Mouse (Mus musculus) midbrain, embryonic 14.5 days (tissue): ENCODE results near the gene Atp6v1c2. TPM values are rescaled to one million over a fixed set of nuclear protein-coding genes. Genes with fewer than 3 reads are reported as not detected.

Source experiments
- ATAC-seq: fragments of 200-750 bp; cut with Nextera tagmentation; 2 replicates; pipeline ENCODE4 v1.8.0; 2017; ENCODE audit warnings: moderate number of reproducible peaks, moderate library complexity; ENCODE audit not compliant: low FRiP score, low TSS enrichment
- DNase-seq: peaks from one replicate; pipeline ENCODE4 v3.0.0-alpha.2; 2015
- H3K27ac ChIP-seq: fragments of 300-500 bp; sonication (generic); replicated peaks from 2 replicates; pipeline ENCODE4 v1.5.1; 2014; ENCODE audit warnings: mild to moderate bottlenecking, low read depth, low read length, moderate library complexity
- H3K27me3 ChIP-seq: fragments of 300-500 bp; sonication (generic); 2 replicates; pipeline ENCODE4 v1.6.1; 2014; ENCODE audit warnings: low read length, control low read depth, mixed read lengths; ENCODE audit not compliant: control insufficient read depth, insufficient read depth
- H3K36me3 ChIP-seq: fragments of 300-500 bp; sonication (generic); 2 replicates; pipeline ENCODE4 v1.6.1; 2014; ENCODE audit warnings: low read length, control low read depth; ENCODE audit not compliant: control insufficient read depth, insufficient read depth
- H3K4me1 ChIP-seq: fragments of 300-500 bp; sonication (generic); 2 replicates; pipeline ENCODE4 v1.6.1; 2014; ENCODE audit warnings: mild to moderate bottlenecking, antibody characterized with exemption, low read length, control low read depth; ENCODE audit not compliant: control insufficient read depth, insufficient read depth
- H3K4me2 ChIP-seq: fragments of 300-500 bp; sonication (generic); 2 replicates; pipeline ENCODE4 v1.6.1; 2014; ENCODE audit warnings: mild to moderate bottlenecking, low read length, moderate library complexity
- H3K4me3 ChIP-seq: fragments of 300-500 bp; sonication (generic); replicated peaks from 2 replicates; pipeline ENCODE4 v1.5.1; 2014; ENCODE audit warnings: low read depth, low read length
- H3K9ac ChIP-seq: fragments of 300-500 bp; sonication (generic); replicated peaks from 2 replicates; pipeline ENCODE4 v1.6.1; 2014; ENCODE audit warnings: mild to moderate bottlenecking, low read length, moderate library complexity
- H3K9me3 ChIP-seq: fragments of 300-500 bp; sonication (generic); 2 replicates; pipeline ENCODE4 v1.6.1; 2016; ENCODE audit warnings: low read length, control low read depth, mixed read lengths; ENCODE audit not compliant: control insufficient read depth
- WGBS: fragments of 180-500 bp; shearing (Covaris S2); extraction: QIAGEN DNeasy Blood & Tissue Kit; methylation state at CpG from one replicate; pipeline ENCODE4 v1.1.7; 2014; 5-methylcytosine and 5-hydroxymethylcytosine counted together
- polyA plus RNA-seq: library from polyadenylated mRNA; unstranded; fragments of >200 nt; fragmentation: Nextera tagmentation; extraction: Ambion mirVana; gene quantifications from 2 replicates; pipeline ENCODE4 v1.2.1, GENCODE M21; 2014

Gene Atp6v1c2
- polyA plus RNA-seq, 1 experiment from 2014 or later: 0.33 TPM

GRCm38 (mm10) chr12:17256905-17257304, 72.3 kb downstream of the Atp6v1c2 start:
- Histone ChIP-seq H3K27me3 (no peaks in the 10 kb centered on the region; the same call in 1 of the 2 replicates), H3K36me3 (no peaks in the 10 kb centered on the region), H3K4me2 (no peak overlapping the region), H3K4me1 (peaks cover 4% of the 10 kb centered on the region; the same call in 1 of the 2 replicates), H3K9me3 (no peaks in the 10 kb centered on the region), H3K4me3 (no peak overlapping the region), H3K27ac (no peak overlapping the region), H3K9ac (no peak overlapping the region)
- peak; percentile 61; the same call in 1 of the 2 replicates for ATAC-seq
- 2% methylated on average over 10 of the region's 10 CpGs for WGBS
- peak; percentile 90 for DNase-seq

GRCm38 (mm10) chr12:17255602-17256001, 73.6 kb downstream of the Atp6v1c2 start:
- Histone ChIP-seq H3K4me3 (no peak overlapping the region), H3K9me3 (no peaks in the 10 kb centered on the region), H3K4me2 (no peak overlapping the region), H3K27me3 (no peaks in the 10 kb centered on the region; the same call in 1 of the 2 replicates), H3K27ac (no peak overlapping the region), H3K9ac (no peak overlapping the region), H3K36me3 (no peaks in the 10 kb centered on the region), H3K4me1 (peaks cover 4% of the 10 kb centered on the region; the same call in 1 of the 2 replicates)
- WGBS: 88% methylated on average over 6 of the region's 6 CpGs
- peak; percentile 48 for DNase-seq
- no peak for ATAC-seq

GRCm38 (mm10) chr12:17253069-17253468, 76.1 kb downstream of the Atp6v1c2 start:
- H3K4me2 ChIP-seq: peak overlapping the region; percentile 51
- H3K4me3 ChIP-seq: peak overlapping the region; percentile 17; the same call in 1 of the 2 replicates
- H3K4me1 ChIP-seq: peaks cover 4% of the 10 kb centered on the region; the same call in 1 of the 2 replicates
- H3K27me3 ChIP-seq: no peaks in the 10 kb centered on the region; the same call in 1 of the 2 replicates
- H3K9ac ChIP-seq: no peak overlapping the region; the same call in 1 of the 2 replicates
- ATAC-seq: peak; percentile 68
- peak; percentile 89 for DNase-seq
- WGBS: 9% methylated on average over 9 of the region's 9 CpGs
- no peak overlapping the region for H3K27ac ChIP-seq
- no peaks in the 10 kb centered on the region for H3K36me3 ChIP-seq
- H3K9me3 ChIP-seq: no peaks in the 10 kb centered on the region

- Histone ChIP-seq H3K4me1 (peaks cover 4% of the 10 kb centered on the region; the same call in 1 of the 2 replicates), H3K9ac (no peak overlapping the region), H3K36me3 (no peaks in the 10 kb centered on the region), H3K27ac (no peak overlapping the region), H3K4me3 (no peak overlapping the region), H3K9me3 (no peaks in the 10 kb centered on the region), H3K4me2 (no peak overlapping the region), H3K27me3 (no peaks in the 10 kb centered on the region)
- ATAC-seq (no peak), DNase-seq (no peak)
- WGBS: 82% methylated on average over 8 of the region's 8 CpGs
Measured at GRCm38 (mm10) chr12:17250962-17251361, 78.2 kb downstream of the Atp6v1c2 start.

GRCm38 (mm10) chr12:17242041-17242440, 87.1 kb downstream of the Atp6v1c2 start:
- Histone ChIP-seq H3K36me3 (no peaks in the 10 kb centered on the region), H3K27me3 (no peaks in the 10 kb centered on the region), H3K27ac (no peak overlapping the region), H3K4me2 (no peak overlapping the region), H3K4me3 (no peak overlapping the region), H3K9me3 (no peaks in the 10 kb centered on the region), H3K9ac (no peak overlapping the region), H3K4me1 (no peaks in the 10 kb centered on the region)
- DNase-seq: no peak
- no peak for ATAC-seq

GRCm38 (mm10) chr12:17241614-17242013, 87.5 kb downstream of the Atp6v1c2 start:
- Histone ChIP-seq H3K36me3 (no peaks in the 10 kb centered on the region), H3K4me1 (no peaks in the 10 kb centered on the region), H3K27ac (no peak overlapping the region), H3K4me2 (no peak overlapping the region), H3K9ac (no peak overlapping the region), H3K9me3 (no peaks in the 10 kb centered on the region), H3K27me3 (no peaks in the 10 kb centered on the region), H3K4me3 (no peak overlapping the region)
- 95% methylated on average over 9 of the region's 9 CpGs for WGBS
- DNase-seq (no peak), ATAC-seq (no peak)

GRCm38 (mm10) chr12:17241016-17241415, 88.1 kb downstream of the Atp6v1c2 start:
- 86% methylated on average over 2 of the region's 2 CpGs for WGBS
- Histone ChIP-seq H3K4me2 (no peak overlapping the region), H3K4me1 (peaks cover 4% of the 10 kb centered on the region; the same call in 1 of the 2 replicates), H3K9me3 (no peaks in the 10 kb centered on the region), H3K9ac (no peak overlapping the region), H3K36me3 (no peaks in the 10 kb centered on the region), H3K4me3 (no peak overlapping the region), H3K27me3 (no peaks in the 10 kb centered on the region), H3K27ac (no peak overlapping the region)
- DNase-seq: no peak
- ATAC-seq: no peak

GRCm38 (mm10) chr12:17239428-17239688, 89.8 kb downstream of the Atp6v1c2 start:
- Histone ChIP-seq H3K27me3 (no peaks in the 10 kb centered on the region), H3K4me3 (no peak overlapping the region), H3K4me1 (peaks cover 9% of the 10 kb centered on the region; the same call in 1 of the 2 replicates), H3K36me3 (no peaks in the 10 kb centered on the region), H3K9me3 (no peaks in the 10 kb centered on the region), H3K4me2 (no peak overlapping the region), H3K27ac (no peak overlapping the region), H3K9ac (no peak overlapping the region)
- no peak for ATAC-seq
- DNase-seq: no peak

- Histone ChIP-seq H3K4me3 (no peak overlapping the region), H3K9me3 (no peaks in the 10 kb centered on the region), H3K36me3 (no peaks in the 10 kb centered on the region), H3K4me1 (peaks cover 9% of the 10 kb centered on the region; the same call in 1 of the 2 replicates), H3K9ac (no peak overlapping the region), H3K27ac (no peak overlapping the region), H3K4me2 (no peak overlapping the region), H3K27me3 (no peaks in the 10 kb centered on the region)
- ATAC-seq: no peak
- DNase-seq: peak; percentile 17
- WGBS: 65% methylated on average over 12 of the region's 12 CpGs
Measured at GRCm38 (mm10) chr12:17238588-17239427, 90.4 kb downstream of the Atp6v1c2 start.
